Mouse (Mus musculus): ENCODE measurements around the gene Olfr149. TPM values are rescaled to one million over a fixed set of nuclear protein-coding genes. Genes with fewer than 3 reads are reported as not detected.

The Olfr149 gene
- polyA plus RNA-seq, 1 experiment from 2014 or later, result not detected

GRCm38 (mm10) chr9:39674820-39675219 is 32.1 kb downstream of the Olfr149 start:
- WGBS, result 80% methylated on average over 2 of the region's 2 CpGs
- H3K27me3 ChIP-seq (ENCODE audit: control insufficient read depth, insufficient read depth, low read length), result no peaks in the 10 kb centered on the region
- no peaks in the 10 kb centered on the region for H3K9me3 ChIP-seq (ENCODE audit: control insufficient read depth, low read length)
- ATAC-seq (ENCODE audit: low read depth), result no peak
- no peak overlapping the region for H3K27ac ChIP-seq (ENCODE audit: low read depth, low read length)
- H3K4me2 ChIP-seq (ENCODE audit: low read depth, low read length), result no peak overlapping the region
- H3K4me1 ChIP-seq (ENCODE audit: control insufficient read depth, insufficient read depth, low read length), result no peaks in the 10 kb centered on the region
- no peak overlapping the region for H3K9ac ChIP-seq (replicated peaks; ENCODE audit: low read depth, low read length)
- no peak overlapping the region for H3K4me3 ChIP-seq (ENCODE audit: low read depth, low read length)
- no peaks in the 10 kb centered on the region for H3K36me3 ChIP-seq (ENCODE audit: control insufficient read depth, insufficient read depth, low read length)

- Histone ChIP-seq H3K36me3 (ENCODE audit: control insufficient read depth, insufficient read depth, low read length) (no peaks in the 10 kb centered on the region), H3K27ac (ENCODE audit: low read depth, low read length) (no peak overlapping the region), H3K27me3 (ENCODE audit: control insufficient read depth, insufficient read depth, low read length) (no peaks in the 10 kb centered on the region), H3K9ac (replicated peaks; ENCODE audit: low read depth, low read length) (no peak overlapping the region), H3K4me3 (ENCODE audit: low read depth, low read length) (no peak overlapping the region), H3K4me1 (ENCODE audit: control insufficient read depth, insufficient read depth, low read length) (no peaks in the 10 kb centered on the region), H3K4me2 (ENCODE audit: low read depth, low read length) (no peak overlapping the region), H3K9me3 (ENCODE audit: control insufficient read depth, low read length) (no peaks in the 10 kb centered on the region)
- no peak for ATAC-seq (ENCODE audit: low read depth)
- 81% methylated on average over 2 of the region's 2 CpGs for WGBS
Observed at GRCm38 (mm10) chr9:39669723-39670122, 37.2 kb downstream of the Olfr149 start.

GRCm38 (mm10) chr9:39666905-39667304 is 40.0 kb downstream of the Olfr149 start, which contains the start of gene Olfr963:
TSS of gene Olfr963 (plus strand) at chr9:39667205.
- Histone ChIP-seq H3K4me2 (ENCODE audit: low read depth, low read length) (no peak within 1 kb of the TSS), H3K36me3 (ENCODE audit: control insufficient read depth, insufficient read depth, low read length) (no peaks in the 10 kb centered on the region), H3K9ac (replicated peaks; ENCODE audit: low read depth, low read length) (no peak within 1 kb of the TSS), H3K27ac (ENCODE audit: low read depth, low read length) (no peak within 1 kb of the TSS), H3K9me3 (ENCODE audit: control insufficient read depth, low read length) (no peaks in the 10 kb centered on the region), H3K27me3 (ENCODE audit: control insufficient read depth, insufficient read depth, low read length) (no peaks in the 10 kb centered on the region), H3K4me1 (ENCODE audit: control insufficient read depth, insufficient read depth, low read length) (no peaks in the 10 kb centered on the region), H3K4me3 (ENCODE audit: low read depth, low read length) (no peak within 1 kb of the TSS)
- ATAC-seq (ENCODE audit: low read depth), result no peak
- 89% methylated on average over 1 of the region's 1 CpGs for WGBS

GRCm38 (mm10) chr9:39654756-39655396 is 52.0 kb downstream of the Olfr149 start:
- Histone ChIP-seq H3K4me3 (ENCODE audit: low read depth, low read length) (no peak overlapping the region), H3K9me3 (ENCODE audit: control insufficient read depth, low read length) (no peaks in the 10 kb centered on the region), H3K36me3 (ENCODE audit: control insufficient read depth, insufficient read depth, low read length) (no peaks in the 10 kb centered on the region), H3K9ac (replicated peaks; ENCODE audit: low read depth, low read length) (no peak overlapping the region), H3K27me3 (ENCODE audit: control insufficient read depth, insufficient read depth, low read length) (no peaks in the 10 kb centered on the region), H3K4me2 (ENCODE audit: low read depth, low read length) (no peak overlapping the region), H3K4me1 (ENCODE audit: control insufficient read depth, insufficient read depth, low read length) (no peaks in the 10 kb centered on the region), H3K27ac (ENCODE audit: low read depth, low read length) (no peak overlapping the region)
- 81% methylated on average over 6 of the region's 6 CpGs for WGBS
- no peak for ATAC-seq (ENCODE audit: low read depth)

Other genes with a start within 250 kb of the Olfr149 start
- not detected in 2 replicates for gene Olfr955, start 235.2 kb downstream of the Olfr149 start, polyA plus RNA-seq (2014; fragmentation: Nextera tagmentation; extraction: Ambion mirVana)
- gene Olfr44, start 213.1 kb downstream of the Olfr149 start, polyA plus RNA-seq (2014; fragmentation: Nextera tagmentation; extraction: Ambion mirVana), result not detected in 2 replicates
- gene Olfr957, start 191.3 kb downstream of the Olfr149 start, polyA plus RNA-seq (2014; fragmentation: Nextera tagmentation; extraction: Ambion mirVana), result not detected in 2 replicates
- not detected in 2 replicates for gene Olfr958, start 153.1 kb downstream of the Olfr149 start, polyA plus RNA-seq (2014; fragmentation: Nextera tagmentation; extraction: Ambion mirVana)
- gene Olfr959, start 131.5 kb downstream of the Olfr149 start, polyA plus RNA-seq (2014; fragmentation: Nextera tagmentation; extraction: Ambion mirVana), result not detected in 2 replicates
- gene AW551984, start 102.7 kb downstream of the Olfr149 start, polyA plus RNA-seq (2014; fragmentation: Nextera tagmentation; extraction: Ambion mirVana), result 141 and 199 TPM in 2 replicates
- not detected in 2 replicates for gene Olfr148, start 96.5 kb downstream of the Olfr149 start, polyA plus RNA-seq (2014; fragmentation: Nextera tagmentation; extraction: Ambion mirVana)
- not detected in 2 replicates for gene Olfr960, start 85.7 kb downstream of the Olfr149 start, polyA plus RNA-seq (2014; fragmentation: Nextera tagmentation; extraction: Ambion mirVana)
- gene Olfr961, start 62.0 kb downstream of the Olfr149 start, polyA plus RNA-seq (2014; fragmentation: Nextera tagmentation; extraction: Ambion mirVana), result not detected in 2 replicates
- not detected in 2 replicates for gene Olfr963, start 39.9 kb downstream of the Olfr149 start, polyA plus RNA-seq (2014; fragmentation: Nextera tagmentation; extraction: Ambion mirVana)
- not detected in 2 replicates for gene Olfr965, start 4.2 kb upstream of the Olfr149 start, polyA plus RNA-seq (2014; fragmentation: Nextera tagmentation; extraction: Ambion mirVana)
- gene Olfr150, start 23.9 kb upstream of the Olfr149 start, polyA plus RNA-seq (2014; fragmentation: Nextera tagmentation; extraction: Ambion mirVana), result not detected in 2 replicates
- gene Olfr967, start 39.1 kb upstream of the Olfr149 start, polyA plus RNA-seq (2014; fragmentation: Nextera tagmentation; extraction: Ambion mirVana), result not detected in 2 replicates
- not detected in 2 replicates for gene Olfr968, start 76.1 kb upstream of the Olfr149 start, polyA plus RNA-seq (2014; fragmentation: Nextera tagmentation; extraction: Ambion mirVana)
- gene Olfr969, start 83.8 kb upstream of the Olfr149 start, polyA plus RNA-seq (2014; fragmentation: Nextera tagmentation; extraction: Ambion mirVana), result not detected in 2 replicates
- gene Olfr970, start 101.7 kb upstream of the Olfr149 start, polyA plus RNA-seq (2014; fragmentation: Nextera tagmentation; extraction: Ambion mirVana), result not detected in 2 replicates
- not detected in 2 replicates for gene Olfr971, start 129.8 kb upstream of the Olfr149 start, polyA plus RNA-seq (2014; fragmentation: Nextera tagmentation; extraction: Ambion mirVana)
- gene Olfr972, start 159.3 kb upstream of the Olfr149 start, polyA plus RNA-seq (2014; fragmentation: Nextera tagmentation; extraction: Ambion mirVana), result not detected in 2 replicates
- not detected in 2 replicates for gene Olfr229, start 200.2 kb upstream of the Olfr149 start, polyA plus RNA-seq (2014; fragmentation: Nextera tagmentation; extraction: Ambion mirVana)
- not detected in 2 replicates for gene Olfr974, start 230.4 kb upstream of the Olfr149 start, polyA plus RNA-seq (2014; fragmentation: Nextera tagmentation; extraction: Ambion mirVana)
- 0.09 TPM in 1 of 2 replicates, not detected in the other for gene Olfr975, start 244.9 kb upstream of the Olfr149 start, polyA plus RNA-seq (2014; fragmentation: Nextera tagmentation; extraction: Ambion mirVana)

Measured in neural tube, embryonic 14.5 days (tissue).